Mouse (Mus musculus): Measurements from ENCODE around the gene Cabp2. TPM values are rescaled to one million over a fixed set of nuclear protein-coding genes. Genes with fewer than 3 reads are reported as not detected.

The Cabp2 gene
- polyA plus RNA-seq, 1 experiment, result not detected

DNA sequence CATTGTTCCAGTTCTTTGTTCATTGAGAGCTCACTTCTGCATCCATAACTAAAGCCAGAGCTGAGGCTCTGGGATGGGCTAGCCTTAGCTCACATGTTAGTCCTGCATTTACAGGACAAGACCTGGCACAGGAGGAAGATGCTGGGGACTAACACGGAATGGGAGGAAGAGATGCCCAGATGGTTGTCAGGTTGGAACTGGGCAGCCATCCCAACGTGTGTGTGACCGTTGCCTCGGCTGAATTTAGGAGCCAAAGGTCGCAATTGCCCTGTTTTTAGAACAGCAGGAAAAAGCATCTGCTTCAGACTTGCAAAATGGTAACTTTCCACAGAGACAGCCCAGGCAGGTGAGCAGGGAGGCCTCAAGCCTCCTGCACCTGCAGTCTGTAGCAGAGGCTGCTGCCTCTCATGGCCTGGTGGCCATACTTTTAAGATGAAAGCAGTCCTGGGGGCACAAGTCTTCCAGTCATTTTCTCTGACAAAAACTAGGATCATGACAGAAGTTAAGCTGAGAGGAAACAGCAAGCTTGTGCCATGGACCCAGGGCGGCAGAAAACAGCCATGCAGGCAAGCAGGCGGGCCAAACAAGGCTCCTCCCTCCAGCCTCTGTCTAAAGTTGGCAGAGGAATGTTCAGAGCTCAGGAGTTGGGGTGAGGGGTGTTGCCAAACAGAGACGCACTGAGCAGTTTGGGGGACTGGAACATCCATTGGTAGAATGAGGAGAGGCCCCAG lies 26.0 kb upstream of the Cabp2 start:
- Histone ChIP-seq H3K36me3 (ENCODE audit: control insufficient read depth, insufficient read depth) (no peaks in the 10 kb centered on the region), H3K4me3 (ENCODE audit: insufficient read depth, poor library complexity, severe bottlenecking) (no peak overlapping the region), H3K79me2 (ENCODE audit: control insufficient read depth, insufficient read depth) (no peaks in the 10 kb centered on the region), H3ac (ENCODE audit: control insufficient read depth, insufficient read length, low read depth) (no peak overlapping the region), H3K27me3 (ENCODE audit: control insufficient read depth, insufficient read depth, insufficient read length) (no peaks in the 10 kb centered on the region), H3K79me3 (ENCODE audit: low read depth) (no peaks in the 10 kb centered on the region)
- TF ChIP-seq MAX (IDR thresholded peaks at IDR 0.05) (no peak), CTCF (IDR thresholded peaks at IDR 0.05; ENCODE audit: control insufficient read depth, insufficient read depth, insufficient read length) (no peak), CEBPB (IDR thresholded peaks at IDR 0.05; ENCODE audit: low read depth) (no peak), USF1 (IDR thresholded peaks at IDR 0.05; ENCODE audit: low read depth) (no peak), MYOD1 (IDR thresholded peaks at IDR 0.05; ENCODE audit: control insufficient read depth, insufficient read length, low read depth) (no peak), FOSL1 (IDR thresholded peaks at IDR 0.05; ENCODE audit: insufficient read depth, low read length, poor library complexity, severe bottlenecking) (no peak), MYOG (IDR thresholded peaks at IDR 0.05; ENCODE audit: control insufficient read depth, extremely low read depth, insufficient read length) (no peak)

GRCm38 (mm10) chr19:4055947-4056693 lies 25.3 kb upstream of the Cabp2 start:
- no peaks in the 10 kb centered on the region for H3K36me3 ChIP-seq (ENCODE audit: control insufficient read depth, insufficient read depth)
- no peak for TF ChIP-seq USF1 (IDR thresholded peaks at IDR 0.05; ENCODE audit: low read depth)
- TF ChIP-seq MAX (IDR thresholded peaks at IDR 0.05), result no peak
- TF ChIP-seq MYOG (IDR thresholded peaks at IDR 0.05; ENCODE audit: control insufficient read depth, extremely low read depth, insufficient read length), result no peak
- no peak for TF ChIP-seq CTCF (IDR thresholded peaks at IDR 0.05; ENCODE audit: control insufficient read depth, insufficient read depth, insufficient read length)
- TF ChIP-seq FOSL1 (IDR thresholded peaks at IDR 0.05; ENCODE audit: insufficient read depth, low read length, poor library complexity, severe bottlenecking), result no peak
- TF ChIP-seq CEBPB (IDR thresholded peaks at IDR 0.05; ENCODE audit: low read depth), result no peak
- TF ChIP-seq MYOD1 (IDR thresholded peaks at IDR 0.05; ENCODE audit: control insufficient read depth, insufficient read length, low read depth), result no peak
- H3K79me3 ChIP-seq (ENCODE audit: low read depth), result no peaks in the 10 kb centered on the region
- H3K4me3 ChIP-seq (ENCODE audit: insufficient read depth, poor library complexity, severe bottlenecking), result no peak overlapping the region
- no peak overlapping the region for H3ac ChIP-seq (ENCODE audit: control insufficient read depth, insufficient read length, low read depth)
- no peaks in the 10 kb centered on the region for H3K79me2 ChIP-seq (ENCODE audit: control insufficient read depth, insufficient read depth)
- no peaks in the 10 kb centered on the region for H3K27me3 ChIP-seq (ENCODE audit: control insufficient read depth, insufficient read depth, insufficient read length)

GRCm38 (mm10) chr19:4056727-4057126 lies 24.7 kb upstream of the Cabp2 start:
- Histone ChIP-seq H3K4me3 (ENCODE audit: insufficient read depth, poor library complexity, severe bottlenecking) (no peak overlapping the region), H3K79me3 (ENCODE audit: low read depth) (no peaks in the 10 kb centered on the region), H3K36me3 (ENCODE audit: control insufficient read depth, insufficient read depth) (no peaks in the 10 kb centered on the region), H3K79me2 (ENCODE audit: control insufficient read depth, insufficient read depth) (no peaks in the 10 kb centered on the region), H3K27me3 (ENCODE audit: control insufficient read depth, insufficient read depth, insufficient read length) (no peaks in the 10 kb centered on the region), H3ac (ENCODE audit: control insufficient read depth, insufficient read length, low read depth) (no peak overlapping the region)
- no peak for TF ChIP-seq CEBPB (IDR thresholded peaks at IDR 0.05; ENCODE audit: low read depth)
- TF ChIP-seq MYOG (IDR thresholded peaks at IDR 0.05; ENCODE audit: control insufficient read depth, extremely low read depth, insufficient read length), result no peak
- TF ChIP-seq MAX (IDR thresholded peaks at IDR 0.05), result no peak
- no peak for TF ChIP-seq MYOD1 (IDR thresholded peaks at IDR 0.05; ENCODE audit: control insufficient read depth, insufficient read length, low read depth)

DNA sequence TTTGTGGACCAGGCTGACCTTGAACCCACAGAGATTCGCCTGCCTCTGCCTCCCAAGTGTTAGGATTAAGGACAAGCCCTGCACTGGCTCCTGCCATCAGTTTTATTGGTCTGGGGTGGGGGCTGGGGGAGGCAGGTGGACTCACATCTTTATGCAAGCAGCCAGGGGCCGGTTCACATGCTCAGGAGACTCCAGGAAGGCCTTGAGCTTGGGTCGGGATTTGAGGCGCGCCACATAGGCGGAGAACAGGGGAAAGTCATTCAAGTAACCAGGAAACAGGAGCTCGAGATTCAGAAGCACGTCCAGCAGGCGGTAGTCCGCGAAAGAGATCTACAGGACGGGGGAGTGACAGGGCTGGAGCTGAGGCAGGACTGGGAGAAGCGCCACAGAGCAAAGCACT lies 24.0 kb upstream of the Cabp2 start:
- TF ChIP-seq MAX (IDR thresholded peaks at IDR 0.05), result no peak
- no peak for TF ChIP-seq CEBPB (IDR thresholded peaks at IDR 0.05; ENCODE audit: low read depth)
- no peak for TF ChIP-seq MYOD1 (IDR thresholded peaks at IDR 0.05; ENCODE audit: control insufficient read depth, insufficient read length, low read depth)
- TF ChIP-seq MYOG (IDR thresholded peaks at IDR 0.05; ENCODE audit: control insufficient read depth, extremely low read depth, insufficient read length), result no peak
- no peak for TF ChIP-seq FOSL1 (IDR thresholded peaks at IDR 0.05; ENCODE audit: insufficient read depth, low read length, poor library complexity, severe bottlenecking)
- TF ChIP-seq USF1 (IDR thresholded peaks at IDR 0.05; ENCODE audit: low read depth), result no peak
- no peak for TF ChIP-seq CTCF (IDR thresholded peaks at IDR 0.05; ENCODE audit: control insufficient read depth, insufficient read depth, insufficient read length)
- Histone ChIP-seq H3K79me2 (ENCODE audit: control insufficient read depth, insufficient read depth) (no peaks in the 10 kb centered on the region), H3K79me3 (ENCODE audit: low read depth) (no peaks in the 10 kb centered on the region), H3K36me3 (ENCODE audit: control insufficient read depth, insufficient read depth) (no peaks in the 10 kb centered on the region), H3ac (ENCODE audit: control insufficient read depth, insufficient read length, low read depth) (no peak overlapping the region), H3K4me3 (ENCODE audit: insufficient read depth, poor library complexity, severe bottlenecking) (no peak overlapping the region), H3K27me3 (ENCODE audit: control insufficient read depth, insufficient read depth, insufficient read length) (no peaks in the 10 kb centered on the region)

DNA sequence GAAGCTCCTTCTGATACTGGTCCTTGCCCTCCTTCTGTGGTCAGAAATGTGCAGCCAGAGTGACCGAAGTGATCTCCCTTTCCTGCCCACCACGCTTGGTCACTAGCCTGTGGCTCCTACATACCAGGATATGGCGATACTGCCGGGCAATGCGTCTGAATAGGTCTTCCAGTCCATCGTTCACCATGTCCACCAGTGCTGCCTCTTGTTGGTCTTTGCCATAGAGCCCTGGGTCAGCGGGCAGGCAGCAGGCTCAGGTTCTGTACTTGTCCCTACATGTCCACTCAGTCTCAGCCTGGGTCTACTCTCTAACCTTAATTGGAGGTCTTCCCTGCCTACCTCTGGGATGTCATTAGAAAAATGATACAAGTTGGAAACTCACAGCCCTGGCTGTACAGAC lies 23.4 kb upstream of the Cabp2 start:
- no peaks in the 10 kb centered on the region for H3K36me3 ChIP-seq (ENCODE audit: control insufficient read depth, insufficient read depth)
- TF ChIP-seq CTCF (IDR thresholded peaks at IDR 0.05; ENCODE audit: control insufficient read depth, insufficient read depth, insufficient read length) (no peak), USF1 (IDR thresholded peaks at IDR 0.05; ENCODE audit: low read depth) (no peak), FOSL1 (IDR thresholded peaks at IDR 0.05; ENCODE audit: insufficient read depth, low read length, poor library complexity, severe bottlenecking) (no peak), MAX (IDR thresholded peaks at IDR 0.05) (no peak), CEBPB (IDR thresholded peaks at IDR 0.05; ENCODE audit: low read depth) (no peak), MYOD1 (IDR thresholded peaks at IDR 0.05; ENCODE audit: control insufficient read depth, insufficient read length, low read depth) (no peak), MYOG (IDR thresholded peaks at IDR 0.05; ENCODE audit: control insufficient read depth, extremely low read depth, insufficient read length) (no peak)
- H3K79me3 ChIP-seq (ENCODE audit: low read depth), result no peaks in the 10 kb centered on the region
- no peaks in the 10 kb centered on the region for H3K79me2 ChIP-seq (ENCODE audit: control insufficient read depth, insufficient read depth)
- H3ac ChIP-seq (ENCODE audit: control insufficient read depth, insufficient read length, low read depth), result no peak overlapping the region
- no peaks in the 10 kb centered on the region for H3K27me3 ChIP-seq (ENCODE audit: control insufficient read depth, insufficient read depth, insufficient read length)
- no peak overlapping the region for H3K4me3 ChIP-seq (ENCODE audit: insufficient read depth, poor library complexity, severe bottlenecking)

Data from C2C12 (cell line).